Mouse (Mus musculus): ENCODE results near the gene Rbm28. TPM values are rescaled to one million over a fixed set of nuclear protein-coding genes. Genes with fewer than 3 reads are reported as not detected.
A peak's percentile ranks its signal among the peaks of the same experiment; 100 is the strongest.

The Rbm28 gene
- polyA plus RNA-seq, 1 experiment from 2014 or later = 28.4 TPM

- Histone ChIP-seq H3K36me3 (no peaks in the 10 kb centered on the region), H3K27ac (no peak overlapping the region), H3K4me1 (replicated peaks) (no peaks in the 10 kb centered on the region), H3K9me3 (no peaks in the 10 kb centered on the region), H3K4me3 (replicated peaks) (no peak overlapping the region), H3K4me2 (replicated peaks) (no peak overlapping the region), H3K27me3 (replicated peaks) (no peaks in the 10 kb centered on the region), H3K9ac (no peak overlapping the region)
- ATAC-seq = no peak
- 42% methylated on average over 9 of the region's 9 CpGs for WGBS
These were observed 81.9 kb downstream of the Rbm28 start for GRCm38 (mm10) chr6:29082776-29083354.

DNA sequence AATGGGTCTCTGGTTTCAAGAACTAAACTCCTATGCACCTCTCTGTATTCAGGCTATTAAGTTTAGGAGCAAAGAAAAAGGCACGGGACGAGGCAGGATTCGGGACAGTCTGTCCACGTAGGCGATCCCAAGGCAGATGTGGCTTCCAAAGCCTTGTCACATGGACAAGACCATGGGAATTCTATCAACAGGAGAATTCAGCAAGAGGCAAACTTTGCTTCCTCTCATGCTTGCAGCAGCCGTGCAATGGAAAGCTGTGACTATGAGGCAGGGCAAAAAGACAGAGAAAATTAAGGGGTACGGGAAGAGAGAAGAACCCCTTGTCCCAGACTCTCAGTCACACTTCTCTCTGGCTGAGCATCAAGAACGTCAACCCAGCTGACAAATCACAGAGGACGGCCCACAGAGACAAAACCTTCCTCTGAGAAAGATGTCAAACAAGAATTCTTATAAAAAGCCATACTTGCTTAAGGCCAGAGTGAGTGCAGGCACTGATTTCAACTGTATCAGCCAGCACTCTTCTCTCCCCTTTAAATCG, 82.9 kb downstream of the Rbm28 start:
- H3K9me3 ChIP-seq = no peaks in the 10 kb centered on the region
- 77% methylated on average over 10 of the region's 10 CpGs for WGBS
- no peak overlapping the region for H3K9ac ChIP-seq
- no peaks in the 10 kb centered on the region for H3K36me3 ChIP-seq
- H3K27me3 ChIP-seq (replicated peaks) = no peaks in the 10 kb centered on the region
- no peaks in the 10 kb centered on the region for H3K4me1 ChIP-seq (replicated peaks)
- ATAC-seq = no peak
- H3K4me2 ChIP-seq (replicated peaks) = no peak overlapping the region
- no peak overlapping the region for H3K4me3 ChIP-seq (replicated peaks)
- H3K27ac ChIP-seq = no peak overlapping the region

DNA sequence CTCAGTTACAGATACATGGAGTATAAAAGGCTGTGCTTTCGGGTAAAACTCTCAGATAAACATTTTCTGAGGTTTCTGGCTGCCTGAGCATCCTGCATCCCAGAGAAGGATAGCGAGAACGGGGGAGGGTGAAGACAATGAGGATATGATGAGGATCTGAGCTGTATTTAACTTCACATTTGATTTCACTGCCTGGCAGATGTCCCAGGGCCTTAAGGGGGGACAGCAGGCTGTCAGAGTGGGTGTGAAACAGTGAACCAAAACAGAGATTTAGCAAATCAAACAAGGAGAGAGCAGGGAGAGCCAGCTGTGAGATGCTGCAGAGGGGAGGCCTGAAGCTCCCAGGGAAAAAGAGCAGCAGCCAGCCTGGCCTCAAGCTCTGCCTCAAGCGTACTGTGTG, 85.5 kb downstream of the Rbm28 start:
- no peaks in the 10 kb centered on the region for H3K4me1 ChIP-seq (replicated peaks)
- H3K9me3 ChIP-seq = no peaks in the 10 kb centered on the region
- H3K36me3 ChIP-seq = no peaks in the 10 kb centered on the region
- H3K27me3 ChIP-seq (replicated peaks) = no peaks in the 10 kb centered on the region
- no peak overlapping the region for H3K4me3 ChIP-seq (replicated peaks)
- 33% methylated on average over 4 of the region's 4 CpGs for WGBS
- ATAC-seq = no peak
- 0 out of 2 replicates have a peak overlapping the region, but pooled peaks have one; percentile 22 for H3K27ac ChIP-seq
- no peak overlapping the region for H3K4me2 ChIP-seq (replicated peaks)
- H3K9ac ChIP-seq = no peak overlapping the region

DNA sequence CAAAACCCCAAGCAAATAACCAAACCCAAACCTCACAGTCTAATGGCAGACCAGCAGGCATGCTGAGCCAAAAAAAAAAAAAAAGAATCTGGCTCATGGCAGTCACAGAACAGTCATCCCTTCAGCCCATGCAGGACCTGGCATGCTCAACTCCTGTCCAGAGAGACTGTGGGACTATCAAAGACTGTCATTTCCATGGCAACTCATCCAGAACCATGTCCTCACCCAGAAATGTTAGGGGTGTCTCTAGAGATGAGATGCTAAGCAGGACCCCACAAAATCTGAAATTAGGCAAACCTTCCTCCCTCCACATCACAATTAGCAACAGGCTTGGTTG, 90.7 kb downstream of the Rbm28 start:
- no peak overlapping the region for H3K4me3 ChIP-seq (replicated peaks)
- H3K9me3 ChIP-seq = no peaks in the 10 kb centered on the region
- no peak overlapping the region for H3K4me2 ChIP-seq (replicated peaks)
- no peaks in the 10 kb centered on the region for H3K36me3 ChIP-seq
- H3K4me1 ChIP-seq (replicated peaks) = no peaks in the 10 kb centered on the region
- H3K27ac ChIP-seq = no peak overlapping the region
- ATAC-seq = no peak
- no peaks in the 10 kb centered on the region for H3K27me3 ChIP-seq (replicated peaks)
- H3K9ac ChIP-seq = no peak overlapping the region

Other genes starting within 250 kb of the Rbm28 start
- not detected in 2 replicates for gene Lep, start 104.8 kb downstream of the Rbm28 start, polyA plus RNA-seq (2015; fragmentation: Nextera tagmentation; extraction: Ambion mirVana)
- 0.40 and 0.50 TPM in 2 replicates for gene Prrt4, start 14.6 kb upstream of the Rbm28 start, polyA plus RNA-seq (2015; fragmentation: Nextera tagmentation; extraction: Ambion mirVana)
- gene Impdh1, start 51.4 kb upstream of the Rbm28 start, polyA plus RNA-seq (2015; fragmentation: Nextera tagmentation; extraction: Ambion mirVana) = 44.7 and 44.8 TPM in 2 replicates
- gene Hilpda, start 107.5 kb upstream of the Rbm28 start, polyA plus RNA-seq (2015; fragmentation: Nextera tagmentation; extraction: Ambion mirVana) = 32.4 and 34.6 TPM in 2 replicates
- 0.24 and 0.39 TPM in 2 replicates for gene Fam71f2, start 114.6 kb upstream of the Rbm28 start, polyA plus RNA-seq (2015; fragmentation: Nextera tagmentation; extraction: Ambion mirVana)
- gene Fam71f1, start 154.1 kb upstream of the Rbm28 start, polyA plus RNA-seq (2015; fragmentation: Nextera tagmentation; extraction: Ambion mirVana) = not detected in 2 replicates
- 289 and 306 TPM in 2 replicates for gene Calu, start 183.1 kb upstream of the Rbm28 start, polyA plus RNA-seq (2015; fragmentation: Nextera tagmentation; extraction: Ambion mirVana)
- 0.29 and 0.53 TPM in 2 replicates for gene Opn1sw, start 223.5 kb upstream of the Rbm28 start, polyA plus RNA-seq (2015; fragmentation: Nextera tagmentation; extraction: Ambion mirVana)
- gene Ccdc136, start 231.3 kb upstream of the Rbm28 start, polyA plus RNA-seq (2015; fragmentation: Nextera tagmentation; extraction: Ambion mirVana) = 7.4 and 7.7 TPM in 2 replicates